Mouse (Mus musculus): ENCODE data around the gene Tbxas1.

Gene Tbxas1

DNA sequence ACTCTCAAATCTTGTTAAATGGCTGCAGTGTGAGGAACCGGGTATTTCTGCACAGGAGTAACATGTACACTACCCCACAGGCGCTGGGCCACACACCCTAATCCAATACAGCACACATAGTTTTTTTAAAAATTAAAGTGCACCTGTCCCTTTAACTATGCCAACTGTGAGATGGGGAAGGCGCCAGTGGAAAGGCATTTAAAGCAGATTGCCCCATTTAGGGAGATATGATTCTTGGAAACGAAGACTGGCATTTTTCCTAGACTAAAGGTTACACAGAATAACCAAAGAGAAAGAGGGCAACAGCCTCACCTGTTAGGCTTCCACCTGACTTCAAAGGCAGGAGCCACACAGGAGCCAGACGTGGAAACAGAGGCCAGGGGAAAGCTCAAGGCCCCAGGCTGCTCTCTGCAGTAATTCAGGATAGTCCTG is 21.6 kb upstream of the Tbxas1 start:
- DNase-seq (ENCODE audit: low read depth in 2 of 2, low spot score in 2 of 2) = no peak

GRCm38 (mm10) chr6:38859819-38860218 is 15.4 kb upstream of the Tbxas1 start:
- DNase-seq (ENCODE audit: low read depth in 2 of 2, low spot score in 2 of 2) = no peak

DNA sequence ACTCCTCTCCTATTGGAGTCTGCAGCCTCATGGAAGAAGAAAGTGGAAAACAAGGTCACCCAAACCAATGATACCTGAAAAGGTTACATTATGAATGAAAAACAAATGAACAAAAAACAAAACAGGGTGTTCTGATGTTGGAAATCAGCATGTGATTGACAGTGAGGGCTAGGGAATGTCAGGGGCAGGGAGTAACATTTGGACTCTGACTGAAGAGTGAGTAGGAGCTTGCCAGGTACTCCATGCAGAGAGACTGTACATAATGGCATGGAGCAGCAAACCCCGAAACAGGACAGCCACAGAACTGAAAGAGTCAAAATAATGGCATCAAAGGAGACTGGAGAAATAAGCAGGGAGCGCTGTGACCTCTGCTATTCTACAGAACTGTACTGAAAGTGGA is 14.9 kb upstream of the Tbxas1 start:
- DNase-seq (ENCODE audit: low read depth in 2 of 2, low spot score in 2 of 2) = no peak

DNA sequence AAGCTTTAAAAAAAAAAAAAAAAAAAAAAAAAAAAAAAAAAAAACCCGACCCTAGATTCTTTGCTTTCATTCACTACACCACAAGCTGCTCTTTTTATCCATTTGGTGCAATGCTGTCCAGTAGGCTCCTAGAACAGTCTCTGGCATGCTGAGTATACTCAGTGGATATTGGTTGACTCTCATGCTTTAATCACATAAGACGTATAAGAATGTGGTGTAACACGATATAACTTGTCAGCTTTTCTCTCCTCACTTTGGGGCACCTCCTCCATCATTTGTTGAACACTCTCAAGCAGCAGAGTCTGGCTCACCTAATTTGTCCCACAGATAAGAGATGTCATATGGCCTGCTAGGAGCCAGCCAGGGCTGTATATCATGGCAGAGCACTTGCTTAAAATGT is 11.6 kb upstream of the Tbxas1 start:
- no peak for DNase-seq (ENCODE audit: low read depth in 2 of 2, low spot score in 2 of 2)

DNA sequence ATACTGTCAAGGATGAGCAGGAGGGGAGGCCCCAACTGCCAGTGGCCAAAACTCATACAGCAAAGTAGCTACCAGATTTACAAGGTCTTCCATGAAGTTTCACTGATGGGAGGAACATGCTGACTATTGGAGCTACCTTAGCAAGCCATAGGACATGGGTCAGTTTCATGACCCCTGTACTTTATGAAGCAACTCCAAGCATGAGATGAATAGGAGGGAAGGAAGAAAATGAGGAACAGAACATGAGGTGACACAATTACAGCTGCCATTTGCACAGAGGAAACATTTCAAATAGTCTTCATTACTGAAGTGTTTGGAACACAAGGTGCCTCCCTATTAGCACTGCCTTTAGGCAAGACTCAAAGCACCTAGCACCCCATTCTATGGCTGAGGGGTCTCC is 9.4 kb upstream of the Tbxas1 start:
- DNase-seq (ENCODE audit: low read depth in 2 of 2, low spot score in 2 of 2) = no peak

DNA sequence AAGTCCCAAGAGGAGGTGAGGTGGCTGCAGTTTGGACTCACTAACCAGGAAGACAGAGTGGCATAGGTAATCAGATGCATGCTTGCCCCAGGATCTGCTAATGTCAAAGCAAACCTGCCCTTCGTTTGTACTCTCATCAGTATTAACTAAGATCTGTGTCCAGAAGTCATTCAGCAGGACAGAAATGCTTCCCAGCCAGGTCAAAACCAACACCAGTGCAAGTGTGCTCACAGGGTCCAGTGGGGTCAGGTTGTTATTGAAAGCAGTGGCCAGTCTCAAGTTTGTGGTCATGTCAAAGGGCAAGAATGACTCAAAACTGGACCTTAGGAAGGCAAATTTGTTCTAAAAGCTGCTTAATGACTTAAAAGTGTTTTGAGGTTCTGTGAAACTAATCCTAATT is 8.8 kb upstream of the Tbxas1 start:
- no peak for DNase-seq (ENCODE audit: low read depth in 2 of 2, low spot score in 2 of 2)

DNA sequence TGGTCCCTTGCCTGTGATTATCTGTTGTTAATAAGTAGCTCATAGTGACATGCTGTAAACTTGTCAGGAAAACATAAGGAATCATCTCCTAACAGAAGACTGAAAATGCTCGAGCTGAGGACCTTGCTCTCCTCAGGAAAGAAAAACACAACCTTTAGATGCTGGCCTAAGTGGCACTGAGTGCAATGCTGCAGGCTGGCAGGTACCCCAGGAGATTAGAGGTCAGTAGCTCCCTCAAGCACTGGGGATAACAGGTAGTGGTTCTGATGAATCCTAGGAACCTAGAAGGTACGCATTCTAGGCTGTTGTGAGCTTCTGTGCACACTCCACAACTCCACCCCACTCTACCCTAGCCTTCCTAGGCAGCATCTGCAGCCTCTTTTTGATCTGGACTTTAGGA is 8.4 kb upstream of the Tbxas1 start:
- no peak for DNase-seq (ENCODE audit: low read depth in 2 of 2, low spot score in 2 of 2)

GRCm38 (mm10) chr6:38867291-38867690 is 7.9 kb upstream of the Tbxas1 start:
- DNase-seq (ENCODE audit: low read depth in 2 of 2, low spot score in 2 of 2) = no peak

DNA sequence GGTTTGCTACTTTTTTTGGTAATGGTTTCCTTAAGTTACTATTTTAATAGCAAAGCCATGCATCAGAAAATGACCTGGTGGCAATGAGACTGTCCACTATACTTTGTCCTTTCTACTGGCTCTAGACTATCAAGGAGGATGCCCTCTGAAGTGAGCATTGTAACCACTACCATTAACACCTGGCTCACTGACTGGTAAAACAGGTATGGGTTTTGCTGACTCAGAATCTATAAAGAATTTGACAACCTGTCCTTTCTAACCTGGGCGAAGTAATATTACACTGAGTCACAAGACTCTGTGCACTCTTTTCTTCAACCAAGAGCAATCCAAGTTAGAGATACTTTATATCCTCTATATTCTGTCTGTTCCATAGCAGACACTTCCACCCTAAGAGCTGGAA is 6.2 kb upstream of the Tbxas1 start:
- no peak for DNase-seq (ENCODE audit: low read depth in 2 of 2, low spot score in 2 of 2)

- DNase-seq (ENCODE audit: low read depth in 2 of 2, low spot score in 2 of 2) = no peak
Measured at GRCm38 (mm10) chr6:38870070-38870469, 5.1 kb upstream of the Tbxas1 start.

DNA sequence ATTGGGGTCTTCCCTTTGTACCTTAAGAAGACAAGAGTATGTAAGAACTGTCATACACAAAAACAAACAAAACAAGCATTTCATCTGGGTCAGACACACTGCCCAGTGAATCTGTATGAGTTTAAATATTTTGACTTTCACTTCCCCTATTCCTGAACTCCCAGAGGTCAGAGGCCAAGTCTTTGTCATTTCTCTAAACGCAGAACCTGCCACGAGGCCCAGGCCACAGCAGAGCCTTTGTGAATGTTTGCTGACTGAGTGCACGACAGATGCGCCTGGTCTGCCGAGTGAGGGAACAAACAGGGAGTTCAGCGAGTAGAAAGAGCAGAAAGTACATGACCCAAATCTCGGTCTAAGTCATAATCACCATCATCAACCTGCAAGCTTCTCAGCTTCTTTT is 4.2 kb upstream of the Tbxas1 start:
- DNase-seq (ENCODE audit: low read depth in 2 of 2, low spot score in 2 of 2) = no peak

DNA sequence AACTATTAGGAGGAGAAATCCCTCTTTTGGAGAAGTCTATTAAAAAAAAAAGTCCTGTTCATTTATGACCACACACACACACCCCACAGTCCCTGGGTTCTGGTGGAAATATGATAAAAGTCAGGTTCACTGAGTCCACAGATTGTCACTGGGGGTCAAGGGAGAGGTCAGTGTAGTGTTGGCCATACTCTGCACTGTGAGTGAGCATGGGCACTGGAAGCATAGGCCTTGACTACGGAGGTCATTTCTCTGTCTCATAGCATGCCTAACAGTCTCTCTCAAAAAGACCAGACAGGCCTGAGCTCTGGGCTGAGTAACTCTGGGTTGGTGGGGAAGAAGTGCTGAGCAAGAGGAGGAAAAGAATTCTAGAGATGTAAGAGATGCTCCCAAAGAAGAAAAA is 1.9 kb upstream of the Tbxas1 start:
- DNase-seq (ENCODE audit: low read depth in 2 of 2, low spot score in 2 of 2) = no peak

DNA sequence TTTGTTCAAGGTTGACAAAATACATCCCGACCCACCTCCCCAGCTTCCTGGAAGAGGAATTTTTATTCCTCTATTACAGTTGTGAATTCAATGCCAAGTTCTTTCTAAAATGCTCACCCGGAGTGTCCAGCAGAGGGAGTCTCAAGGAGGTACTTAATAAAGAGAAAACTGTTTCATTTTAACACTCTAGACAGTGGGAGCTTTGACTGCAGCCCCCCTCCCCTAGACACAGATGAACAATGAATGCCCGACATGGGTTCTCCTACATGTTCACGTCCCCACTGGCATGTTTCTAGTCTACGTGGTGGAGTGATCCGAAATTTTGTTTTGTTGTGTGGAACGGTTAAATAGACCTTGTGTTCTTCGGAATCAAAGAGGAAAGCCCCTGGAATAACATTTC is 1.2 kb upstream of the Tbxas1 start:
- peak; percentile 32 to 60 for DNase-seq (ENCODE audit: low read depth in 2 of 2, low spot score in 2 of 2)

DNA sequence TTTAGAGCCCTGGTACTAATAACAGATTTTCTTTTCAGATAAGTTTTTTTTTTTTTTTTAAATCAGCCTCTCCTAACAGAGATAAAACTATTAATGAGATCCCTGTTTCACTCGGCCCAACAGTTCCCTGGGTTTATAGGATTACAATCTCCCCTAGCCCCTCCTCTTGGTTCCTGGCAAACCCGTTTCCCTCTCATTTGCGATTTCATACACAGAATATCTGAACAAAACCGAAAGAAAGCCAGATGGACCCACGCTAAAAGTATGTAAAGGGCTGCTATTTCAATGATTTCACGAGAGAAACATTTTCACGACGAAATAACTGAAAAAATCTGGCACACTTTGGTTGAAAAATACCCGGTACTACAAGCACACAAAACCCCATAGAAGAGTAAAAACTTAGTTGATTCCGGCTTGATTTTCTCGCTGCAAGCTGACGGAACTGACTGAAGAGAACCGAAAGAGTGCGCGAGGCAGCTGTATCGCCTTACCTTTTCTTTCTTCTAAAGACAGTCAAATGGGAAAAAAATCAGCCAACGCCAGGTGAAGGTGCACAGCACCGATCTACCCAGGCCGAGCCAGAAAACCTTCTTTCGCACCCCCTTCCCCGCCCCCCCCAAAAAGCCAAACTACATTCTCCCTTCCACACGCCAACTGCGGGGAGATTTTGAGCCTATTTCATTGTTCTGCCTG is 493 bp upstream of the Tbxas1 start:
- DNase-seq (ENCODE audit: low read depth in 2 of 2, low spot score in 2 of 2) = peak; percentile 20 to 33

DNA sequence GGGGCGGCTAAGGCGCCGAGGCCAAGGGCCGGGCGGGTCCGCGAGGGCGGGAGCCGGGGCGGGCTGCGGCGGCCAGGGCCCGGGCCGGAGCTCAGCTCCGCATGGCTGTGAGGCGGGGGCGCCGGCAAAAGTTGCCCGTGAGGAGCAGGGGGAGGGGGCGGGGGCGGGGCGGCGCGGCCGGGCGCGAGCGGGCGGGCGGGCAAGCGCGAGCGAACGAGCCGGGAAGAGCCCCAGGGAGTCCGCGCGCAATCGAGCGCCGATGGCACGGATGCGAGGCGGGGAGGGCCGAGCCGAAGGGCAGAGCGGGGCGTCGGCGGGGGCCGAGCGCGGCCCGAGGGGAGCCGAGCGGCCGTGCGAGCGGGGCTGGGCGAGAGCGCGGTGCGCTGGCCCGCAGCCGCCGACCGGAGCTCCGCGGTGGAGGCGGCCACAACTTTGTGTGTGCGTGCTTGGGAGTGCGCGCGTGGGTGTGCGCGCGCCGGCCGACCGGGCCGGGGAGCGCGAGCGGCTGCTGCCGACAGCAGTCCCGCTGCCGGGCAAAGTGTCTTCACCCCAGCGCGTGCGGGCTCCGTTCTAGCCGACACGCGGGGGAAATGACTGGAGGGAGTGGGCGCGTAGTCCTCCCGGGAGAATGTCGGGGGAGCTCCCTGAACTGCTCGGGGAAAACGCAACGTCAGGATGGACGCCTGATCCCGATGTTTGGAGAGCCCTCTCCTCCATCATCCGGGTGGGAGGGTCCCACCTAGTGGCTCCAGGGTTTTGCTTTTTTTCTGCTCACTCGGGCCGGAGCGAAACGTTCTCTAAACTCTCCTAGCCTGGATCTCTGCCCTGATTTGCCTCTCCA is 1.1 kb downstream of the Tbxas1 start, which contains the start of gene Hipk2:
Gene Hipk2 (minus strand): TSS at position 95 of the 841 bp plus-strand sequence.
- DNase-seq (ENCODE audit: low read depth in 2 of 2, low spot score in 2 of 2) = peak; percentile 69 to 75

DNA sequence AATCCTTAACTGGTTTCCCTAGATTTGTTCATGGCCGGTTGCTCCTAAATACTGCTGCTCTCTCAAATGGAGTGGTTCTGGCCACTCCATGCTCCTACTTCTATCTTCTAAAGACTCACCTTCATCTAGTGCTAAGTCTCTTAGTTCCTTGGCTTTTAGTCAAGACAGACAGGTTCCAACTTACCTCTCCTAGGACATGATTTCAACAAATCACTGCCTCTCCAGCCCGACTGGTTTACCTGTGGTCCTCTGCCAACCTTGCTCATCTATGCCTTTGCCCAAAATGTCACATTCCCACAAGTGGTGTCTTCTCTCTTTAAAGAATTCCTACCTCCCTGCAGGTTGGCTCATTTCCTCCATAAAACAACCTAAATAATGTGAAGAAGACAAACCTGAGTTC is 2.5 kb downstream of the Tbxas1 start:
- no peak for DNase-seq (ENCODE audit: low read depth in 2 of 2, low spot score in 2 of 2)

- no peak for DNase-seq (ENCODE audit: low read depth in 2 of 2, low spot score in 2 of 2)
Measured at GRCm38 (mm10) chr6:38881468-38881867, 6.3 kb downstream of the Tbxas1 start.

- DNase-seq (ENCODE audit: low read depth in 2 of 2, low spot score in 2 of 2) = no peak
Measured at GRCm38 (mm10) chr6:38881975-38882374, 6.8 kb downstream of the Tbxas1 start.

DNA sequence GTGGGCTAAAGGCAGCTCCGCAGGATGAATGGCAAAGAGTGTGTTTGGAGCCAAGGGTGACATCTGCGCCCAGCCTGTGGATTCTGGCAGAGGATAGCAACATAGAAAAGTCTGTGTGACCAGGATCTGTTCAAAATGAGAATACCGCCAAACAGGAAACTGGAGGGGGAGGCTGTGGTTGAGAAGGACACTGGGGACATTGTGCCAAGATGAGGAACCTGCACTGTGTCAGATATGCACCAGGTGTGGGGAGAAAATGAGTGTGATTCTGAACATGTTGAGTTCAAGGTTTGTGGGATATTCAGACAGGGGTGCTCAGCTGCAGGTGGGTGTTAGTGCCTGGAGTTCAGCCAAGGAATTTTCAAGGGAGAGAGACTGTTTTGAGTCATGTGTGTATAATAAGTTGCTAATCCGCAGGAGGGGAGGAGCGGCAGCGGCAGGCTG is 7.5 kb downstream of the Tbxas1 start:
- no peak for DNase-seq (ENCODE audit: low read depth in 2 of 2, low spot score in 2 of 2)

GRCm38 (mm10) chr6:38884482-38884881 is 9.3 kb downstream of the Tbxas1 start:
- no peak for DNase-seq (ENCODE audit: low read depth in 2 of 2, low spot score in 2 of 2)

- DNase-seq (ENCODE audit: low read depth in 2 of 2, low spot score in 2 of 2) = no peak
Measured at GRCm38 (mm10) chr6:38885132-38885531, 9.9 kb downstream of the Tbxas1 start.

DNA sequence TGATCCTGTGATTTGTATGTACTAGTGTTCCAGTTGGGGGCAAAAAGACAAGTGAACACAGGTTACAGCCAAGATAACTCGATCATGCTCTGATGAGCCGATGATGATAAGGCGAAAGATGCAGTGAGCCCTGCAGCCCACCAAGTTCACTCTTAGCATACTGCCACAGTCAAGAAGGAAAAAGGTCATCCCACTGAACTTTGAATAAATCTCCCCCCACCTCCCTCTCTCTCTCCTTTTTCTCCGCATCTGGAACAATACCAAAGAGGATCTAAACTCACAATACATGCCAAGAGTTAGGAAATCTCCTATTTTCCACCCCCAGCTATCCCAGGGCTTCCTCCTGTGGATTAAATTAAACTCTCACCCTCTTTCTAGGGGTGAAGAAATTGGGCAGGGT is 12.2 kb downstream of the Tbxas1 start:
- DNase-seq (ENCODE audit: low read depth in 2 of 2, low spot score in 2 of 2) = no peak
